ENCODE assay signal across 25 mouse cellular contexts in genomic region chr12:50640171-50640570, GRCm38 (mm10). TPM values are rescaled to one million over a fixed set of nuclear protein-coding genes. Genes with fewer than 3 reads are reported as not detected.
"Had no signal": no experiment of that assay in that cellular context is flagged by ENCODE, and none has a peak within 500 bp of the region (broad histone marks: within the 10 kb centered on the region; RNA-seq: fewer than 3 reads in every experiment).

No protein-coding gene starts in this region.

- H3K9ac ChIP-seq: heart, embryonic 13.5 days; heart, embryonic 15.5 days; hindbrain, embryonic 13.5 days; hindbrain, embryonic 15.5 days; limb, embryonic 13.5 days; limb, embryonic 15.5 days had no signal

- H3K9me3 ChIP-seq: heart, embryonic 15.5 days; hindbrain, embryonic 13.5 days; hindbrain, embryonic 15.5 days; limb, embryonic 13.5 days; limb, embryonic 15.5 days had no signal

- H3K4me3 ChIP-seq: heart, adult 2 months; heart, embryonic 13.5 days; heart, embryonic 15.5 days; hindbrain, embryonic 13.5 days; hindbrain, embryonic 15.5 days; layer of hippocampus, adult 2 months; limb, embryonic 13.5 days; limb, embryonic 15.5 days had no signal

- H3K4me1 ChIP-seq: heart, embryonic 13.5 days; heart, embryonic 15.5 days; hindbrain, embryonic 13.5 days; hindbrain, embryonic 15.5 days; limb, embryonic 13.5 days; limb, embryonic 15.5 days had no signal

- H3K27me3 ChIP-seq: heart, embryonic 13.5 days; heart, embryonic 15.5 days; hindbrain, embryonic 13.5 days; hindbrain, embryonic 15.5 days; limb, embryonic 13.5 days; limb, embryonic 15.5 days had no signal

- H3K36me3 ChIP-seq: heart, embryonic 13.5 days; heart, embryonic 15.5 days; hindbrain, embryonic 13.5 days; hindbrain, embryonic 15.5 days; limb, embryonic 13.5 days; limb, embryonic 15.5 days had no signal

- DNase-seq: gastrocnemius, postnatal 14 days; gastrocnemius, postnatal 36 days; heart, adult 11 months; heart, adult 2 months; heart, postnatal 14 days; heart, postnatal 36 days; kidney, adult 18-20 months; kidney, adult 8-10 months; kidney, postnatal 10 days; kidney, postnatal 25 days; kidney, postnatal 4 days; layer of hippocampus, postnatal 36 days; left cerebral cortex, postnatal 4 days; lung, adult 18-20 months had no signal

- ATAC-seq: hindbrain, postnatal 0 days; intestine, postnatal 0 days had no signal

- H3K4me2 ChIP-seq: heart, embryonic 11.5 days; heart, embryonic 13.5 days; heart, embryonic 15.5 days; hindbrain, embryonic 13.5 days; hindbrain, embryonic 15.5 days; limb, embryonic 13.5 days; limb, embryonic 15.5 days had no signal

- H3K27ac ChIP-seq: heart, adult 2 months; heart, embryonic 13.5 days; heart, embryonic 15.5 days; hindbrain, embryonic 13.5 days; hindbrain, embryonic 15.5 days; hindbrain, postnatal 0 days; layer of hippocampus, adult 2 months; limb, embryonic 13.5 days; limb, embryonic 15.5 days had no signal

RNA-seq across cellular contexts. Expression of gene Prkd1, which starts 8.7 kb away (rescaled TPM):
- total RNA-seq: hematopoietic stem cell, adult 5-6 weeks had no signal
